Comparison of ENCODE assay signal across 9 mouse cellular contexts in genomic region chr1:135324571-135324970, GRCm38 (mm10). TPM values are rescaled to one million over a fixed set of nuclear protein-coding genes. Genes with fewer than 3 reads are reported as not detected.
DNase-seq lines count a peak whose midpoint lies in the region; ATAC-seq lines count a peak whose summit lies in the region.
"Had no signal": no experiment of that assay in that cellular context is flagged by ENCODE, and none has a peak within 500 bp of the region (broad histone marks: within the 10 kb centered on the region; RNA-seq: fewer than 3 reads in every experiment).

TSS of gene Lmod1 (plus strand) at chr1:135324807.

- peak within 1 kb of the TSS; percentile 56 for H3K4me2 ChIP-seq in heart, embryonic 15.5 days

- H3K9me3 ChIP-seq in heart, embryonic 15.5 days (replicated peaks) = no peaks in the 10 kb centered on the region
- no peaks in the 10 kb centered on the region for H3K9me3 ChIP-seq in limb, embryonic 10.5 days (replicated peaks)

- ATAC-seq in heart, embryonic 15.5 days (replicated peaks; ENCODE audit: insufficient number of reproducible peaks, insufficient read depth, low FRiP score, low read depth) = peak; percentile 53
- ATAC-seq in erythroid progenitor cell, adult 5-6 weeks (replicated peaks; ENCODE audit: low FRiP score, poor library complexity, severe bottlenecking) = no peak

- peaks cover 12% of the 10 kb centered on the region for H3K4me1 ChIP-seq in heart, embryonic 15.5 days (replicated peaks)
- H3K4me1 ChIP-seq in limb, embryonic 10.5 days = peaks cover 28% of the 10 kb centered on the region

- peak within 1 kb of the TSS; percentile 39; the same call in 1 of the 2 replicates for H3K9ac ChIP-seq in heart, embryonic 15.5 days

- 12% methylated on average over 8 of the region's 8 CpGs for WGBS in heart, embryonic 15.5 days
- WGBS in limb, embryonic 10.5 days = 12% methylated on average over 8 of the region's 8 CpGs

- H3K4me3 ChIP-seq in heart, embryonic 15.5 days = peak within 1 kb of the TSS; percentile 30
- peak within 1 kb of the TSS; percentile 29 for H3K4me3 ChIP-seq in limb, embryonic 10.5 days

- peak within 1 kb of the TSS; percentile 62; the same call in 1 of the 2 replicates for H3K27ac ChIP-seq in heart, embryonic 15.5 days
- peak within 1 kb of the TSS; percentile 64 for H3K27ac ChIP-seq in limb, embryonic 10.5 days

- peaks cover 4% of the 10 kb centered on the region; the same call in 1 of the 2 replicates for H3K27me3 ChIP-seq in heart, embryonic 15.5 days
- peaks cover 11% of the 10 kb centered on the region; the same call in 1 of the 2 replicates for H3K27me3 ChIP-seq in limb, embryonic 10.5 days (ENCODE audit: low read depth, poor library complexity, severe bottlenecking)

- DNase-seq in heart, adult 11 months = peak; percentile 91
- no peak for DNase-seq in heart, adult 9 months (ENCODE audit: low spot score in 2 of 2)
- peak; percentile 84 for DNase-seq in embryo, embryonic 10.5 days (ENCODE audit: low spot score)
- DNase-seq in limb, embryonic 10.5 days (ENCODE audit: low spot score) = peak; percentile 79
- DNase-seq in skeletal muscle tissue, adult 2 months (ENCODE audit: low read depth, low spot score) = peak; percentile 48
- DNase-seq in c-Kit-positive CD71-positive TER-119-positive erythroid progenitor cells, embryonic 14.5 days (ENCODE audit: low spot score) = no peak

- no peaks in the 10 kb centered on the region for H3K36me3 ChIP-seq in heart, embryonic 15.5 days
- H3K36me3 ChIP-seq in limb, embryonic 10.5 days = no peaks in the 10 kb centered on the region

RNA-seq across cellular contexts. Expression of gene Lmod1, which starts in this region (rescaled TPM):
- 2.0 and 3.6 TPM in 2 replicates for polyA plus RNA-seq in heart, embryonic 15.5 days (2015; fragmentation: Nextera tagmentation; extraction: Ambion mirVana)
- polyA plus RNA-seq in limb, embryonic 10.5 days (2016; fragmentation: Nextera tagmentation; extraction: Ambion mirVana) = 0.28 and 0.39 TPM in 2 replicates
- total RNA-seq in erythroid progenitor cell, adult 5-6 weeks (2015; ENCODE audit: low replicate concordance) = not detected in 2 replicates
- total RNA-seq in erythroid progenitor cell, adult 5-6 weeks (2017; ENCODE audit: low replicate concordance) = not detected in 2 replicates
- total RNA-seq: hematopoietic stem cell, adult 5-6 weeks had no signal

Comparison
In these comparisons a context has a peak if more than half of its experiments do, and no peak if none do; other contexts are left out.
1. DNase-seq: peak in heart, adult 11 months (single experiment), embryo, embryonic 10.5 days (single experiment) and skeletal muscle tissue, adult 2 months (single experiment); none in heart, adult 9 months (0 of 2) and c-Kit-positive CD71-positive TER-119-positive erythroid progenitor cells, embryonic 14.5 days (single experiment).
2. Peak in DNase-seq, H3K4me3 ChIP-seq and H3K27ac ChIP-seq in limb, embryonic 10.5 days; RNA of the gene not detected or under 1 TPM.